Mouse (Mus musculus): ENCODE measurements at regions not wholly inside any gene's neighbourhood (a gene's known extent, or its start where the extent isn't known, plus 50 kb on each side); places are given as distances from the start of the nearest gene placed in this dataset.

GRCm38 (mm10) chr15:62198721-62199120, 1275.9 kb upstream of the A1bg start:
- Histone ChIP-seq H3K27ac (ENCODE audit: insufficient read depth, low read length) (no peak overlapping the region), H3K36me3 (ENCODE audit: control insufficient read depth, insufficient read depth, low read length, poor library complexity, severe bottlenecking) (no peaks in the 10 kb centered on the region; the same call in none of the 2 replicates), H3K4me1 (ENCODE audit: control insufficient read depth, insufficient read depth, low read length) (no peaks in the 10 kb centered on the region), H3K27me3 (ENCODE audit: control insufficient read depth, insufficient read depth, low read length, poor library complexity, severe bottlenecking) (no peaks in the 10 kb centered on the region), H3K9ac (ENCODE audit: low read depth, poor library complexity, severe bottlenecking) (no peak overlapping the region), H3K4me3 (ENCODE audit: low read depth, low read length) (no peak overlapping the region), H3K9me3 (replicated peaks; ENCODE audit: control insufficient read depth, insufficient read depth, low read length, poor library complexity, severe bottlenecking) (no peaks in the 10 kb centered on the region)
- TF ChIP-seq CTCF (IDR thresholded peaks at IDR 0.05; ENCODE audit: low read depth, low read length) = no peak
- no peak for TF ChIP-seq POLR2A (IDR thresholded peaks at IDR 0.05; ENCODE audit: insufficient read depth, low read length)
- no peak for TF ChIP-seq EP300 (IDR thresholded peaks at IDR 0.05; ENCODE audit: insufficient read depth, low read depth, low read length)

DNA sequence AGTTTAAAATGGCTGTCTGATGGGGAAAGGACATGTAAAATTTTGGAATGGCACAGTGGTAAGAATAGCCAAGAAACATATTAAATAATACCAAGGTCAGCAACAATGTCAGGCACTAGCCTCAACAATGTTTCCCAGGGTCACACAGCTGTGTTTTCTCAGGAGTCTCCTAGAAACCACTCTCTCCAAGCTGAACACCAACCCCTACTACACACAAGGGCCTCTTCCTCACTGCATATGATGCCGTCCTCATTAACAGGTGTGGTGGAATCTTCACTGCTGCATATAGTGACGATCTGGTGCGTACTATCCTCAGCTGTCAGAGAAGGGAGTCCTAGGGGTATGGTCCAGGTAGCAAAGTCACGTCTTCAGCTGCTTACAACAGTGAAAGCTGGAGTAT, 1275.4 kb upstream of the A1bg start:
- H3K27me3 ChIP-seq (ENCODE audit: control insufficient read depth, insufficient read depth, low read length, poor library complexity, severe bottlenecking) = no peaks in the 10 kb centered on the region
- H3K36me3 ChIP-seq (ENCODE audit: control insufficient read depth, insufficient read depth, low read length, poor library complexity, severe bottlenecking) = no peaks in the 10 kb centered on the region; the same call in none of the 2 replicates
- no peak overlapping the region for H3K27ac ChIP-seq (ENCODE audit: insufficient read depth, low read length)
- H3K4me3 ChIP-seq (ENCODE audit: low read depth, low read length) = no peak overlapping the region
- no peaks in the 10 kb centered on the region for H3K4me1 ChIP-seq (ENCODE audit: control insufficient read depth, insufficient read depth, low read length)
- TF ChIP-seq POLR2A (IDR thresholded peaks at IDR 0.05; ENCODE audit: insufficient read depth, low read length) = no peak
- no peaks in the 10 kb centered on the region for H3K9me3 ChIP-seq (replicated peaks; ENCODE audit: control insufficient read depth, insufficient read depth, low read length, poor library complexity, severe bottlenecking)
- H3K9ac ChIP-seq (ENCODE audit: low read depth, poor library complexity, severe bottlenecking) = no peak overlapping the region

DNA sequence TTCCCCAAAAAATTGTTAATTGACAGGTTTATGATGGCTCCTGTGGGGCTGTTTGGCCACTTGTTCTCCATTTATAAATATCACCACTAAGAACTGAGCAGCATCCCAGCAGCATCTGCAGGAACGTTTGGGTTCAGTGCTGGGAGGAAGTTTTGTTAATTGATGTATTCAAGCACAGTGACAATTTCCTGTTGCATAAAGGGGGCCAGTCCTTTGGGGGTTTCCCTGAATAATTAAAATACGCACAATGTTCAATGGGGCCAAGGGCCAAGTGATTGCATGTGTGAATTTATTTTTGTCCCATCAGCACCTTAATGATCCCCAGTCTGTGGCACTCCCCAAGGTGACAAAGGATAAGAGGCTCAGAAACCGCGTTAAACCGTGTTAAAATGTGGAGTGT, 1272.6 kb upstream of the A1bg start:
- no peak for TF ChIP-seq EP300 (IDR thresholded peaks at IDR 0.05; ENCODE audit: insufficient read depth, low read depth, low read length)
- TF ChIP-seq POLR2A (IDR thresholded peaks at IDR 0.05; ENCODE audit: insufficient read depth, low read length) = no peak
- no peak for TF ChIP-seq CTCF (IDR thresholded peaks at IDR 0.05; ENCODE audit: low read depth, low read length)
- H3K27me3 ChIP-seq (ENCODE audit: control insufficient read depth, insufficient read depth, low read length, poor library complexity, severe bottlenecking) = no peaks in the 10 kb centered on the region
- H3K9me3 ChIP-seq (replicated peaks; ENCODE audit: control insufficient read depth, insufficient read depth, low read length, poor library complexity, severe bottlenecking) = no peaks in the 10 kb centered on the region
- no peaks in the 10 kb centered on the region for H3K4me1 ChIP-seq (ENCODE audit: control insufficient read depth, insufficient read depth, low read length)
- H3K9ac ChIP-seq (ENCODE audit: low read depth, poor library complexity, severe bottlenecking) = no peak overlapping the region
- H3K4me3 ChIP-seq (ENCODE audit: low read depth, low read length) = no peak overlapping the region
- no peaks in the 10 kb centered on the region; the same call in 1 of the 2 replicates for H3K36me3 ChIP-seq (ENCODE audit: control insufficient read depth, insufficient read depth, low read length, poor library complexity, severe bottlenecking)
- H3K27ac ChIP-seq (ENCODE audit: insufficient read depth, low read length) = no peak overlapping the region

DNA sequence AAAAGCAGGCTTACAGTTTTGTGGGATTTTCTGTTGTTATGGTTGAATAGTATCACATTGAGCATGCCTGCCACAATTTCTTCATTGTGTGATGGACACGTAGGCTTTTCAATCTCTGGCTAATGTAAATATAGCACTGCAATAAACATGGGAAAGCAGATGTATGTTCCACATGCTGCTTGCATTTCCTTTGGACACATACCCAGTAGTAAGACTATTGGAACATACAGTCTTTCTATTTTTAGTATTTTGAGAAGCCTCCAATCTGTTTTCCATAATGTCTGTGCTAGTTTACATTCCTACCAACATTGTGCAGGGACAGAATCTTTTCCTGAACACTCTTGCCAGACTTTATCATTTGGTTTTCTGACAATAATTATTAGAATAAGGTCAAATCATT, 1269.9 kb upstream of the A1bg start:
- peaks cover 7% of the 10 kb centered on the region for H3K36me3 ChIP-seq (ENCODE audit: control insufficient read depth, insufficient read depth, low read length, poor library complexity, severe bottlenecking)
- no peak for TF ChIP-seq POLR2A (IDR thresholded peaks at IDR 0.05; ENCODE audit: insufficient read depth, low read length)
- TF ChIP-seq EP300 (IDR thresholded peaks at IDR 0.05; ENCODE audit: insufficient read depth, low read depth, low read length) = no peak
- TF ChIP-seq CTCF (IDR thresholded peaks at IDR 0.05; ENCODE audit: low read depth, low read length) = no peak
- H3K4me1 ChIP-seq (ENCODE audit: control insufficient read depth, insufficient read depth, low read length) = peaks cover 3% of the 10 kb centered on the region
- H3K27me3 ChIP-seq (ENCODE audit: control insufficient read depth, insufficient read depth, low read length, poor library complexity, severe bottlenecking) = no peaks in the 10 kb centered on the region
- no peak overlapping the region for H3K27ac ChIP-seq (ENCODE audit: insufficient read depth, low read length)
- no peak overlapping the region for H3K4me3 ChIP-seq (ENCODE audit: low read depth, low read length)
- H3K9me3 ChIP-seq (replicated peaks; ENCODE audit: control insufficient read depth, insufficient read depth, low read length, poor library complexity, severe bottlenecking) = no peaks in the 10 kb centered on the region
- no peak overlapping the region for H3K9ac ChIP-seq (ENCODE audit: low read depth, poor library complexity, severe bottlenecking)

GRCm38 (mm10) chr15:62191641-62192040, 1268.8 kb upstream of the A1bg start:
- no peak overlapping the region for H3K27ac ChIP-seq (ENCODE audit: insufficient read depth, low read length)
- H3K27me3 ChIP-seq (ENCODE audit: control insufficient read depth, insufficient read depth, low read length, poor library complexity, severe bottlenecking) = no peaks in the 10 kb centered on the region
- H3K9ac ChIP-seq (ENCODE audit: low read depth, poor library complexity, severe bottlenecking) = no peak overlapping the region
- peaks cover 3% of the 10 kb centered on the region for H3K4me1 ChIP-seq (ENCODE audit: control insufficient read depth, insufficient read depth, low read length)
- H3K36me3 ChIP-seq (ENCODE audit: control insufficient read depth, insufficient read depth, low read length, poor library complexity, severe bottlenecking) = peaks cover 10% of the 10 kb centered on the region
- no peaks in the 10 kb centered on the region for H3K9me3 ChIP-seq (replicated peaks; ENCODE audit: control insufficient read depth, insufficient read depth, low read length, poor library complexity, severe bottlenecking)
- TF ChIP-seq CTCF (IDR thresholded peaks at IDR 0.05; ENCODE audit: low read depth, low read length) = no peak
- no peak for TF ChIP-seq POLR2A (IDR thresholded peaks at IDR 0.05; ENCODE audit: insufficient read depth, low read length)
- TF ChIP-seq EP300 (IDR thresholded peaks at IDR 0.05; ENCODE audit: insufficient read depth, low read depth, low read length) = no peak
- H3K4me3 ChIP-seq (ENCODE audit: low read depth, low read length) = no peak overlapping the region

DNA sequence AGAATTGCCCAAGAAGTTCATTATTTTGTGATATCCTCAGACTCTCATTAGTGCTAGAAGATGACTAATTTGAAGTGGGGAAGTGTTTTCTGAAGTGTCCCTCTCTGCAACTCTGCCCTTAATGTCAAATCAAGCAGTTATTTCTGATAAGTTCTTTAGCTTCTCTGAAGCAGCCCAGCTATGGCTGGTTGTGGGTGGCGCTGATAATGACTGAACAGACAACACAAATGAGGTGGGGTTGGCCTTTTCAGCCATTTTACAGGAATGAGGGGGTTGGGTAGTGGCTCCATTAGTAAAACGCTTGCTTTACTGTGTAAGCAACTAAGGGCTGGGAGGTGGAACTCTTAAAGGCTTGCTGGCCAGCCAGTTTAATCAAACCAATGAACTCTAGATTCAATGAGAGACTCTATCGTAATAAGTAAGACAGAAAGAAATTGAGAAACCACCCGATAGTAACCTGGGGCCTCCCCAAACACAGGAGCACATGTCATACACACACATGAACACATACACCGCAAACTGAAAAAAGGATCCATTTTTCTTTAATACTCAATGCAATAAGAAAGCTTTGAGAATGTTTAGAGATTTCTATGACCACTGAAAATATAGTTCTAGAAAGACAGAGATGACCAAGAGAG, 1268.3 kb upstream of the A1bg start:
- peaks cover 10% of the 10 kb centered on the region for H3K36me3 ChIP-seq (ENCODE audit: control insufficient read depth, insufficient read depth, low read length, poor library complexity, severe bottlenecking)
- H3K4me3 ChIP-seq (ENCODE audit: low read depth, low read length) = no peak overlapping the region
- H3K27ac ChIP-seq (ENCODE audit: insufficient read depth, low read length) = no peak overlapping the region
- H3K9me3 ChIP-seq (replicated peaks; ENCODE audit: control insufficient read depth, insufficient read depth, low read length, poor library complexity, severe bottlenecking) = no peaks in the 10 kb centered on the region
- TF ChIP-seq POLR2A (IDR thresholded peaks at IDR 0.05; ENCODE audit: insufficient read depth, low read length) (no peak), CTCF (IDR thresholded peaks at IDR 0.05; ENCODE audit: low read depth, low read length) (no peak), EP300 (IDR thresholded peaks at IDR 0.05; ENCODE audit: insufficient read depth, low read depth, low read length) (no peak)
- no peak overlapping the region for H3K9ac ChIP-seq (ENCODE audit: low read depth, poor library complexity, severe bottlenecking)
- H3K4me1 ChIP-seq (ENCODE audit: control insufficient read depth, insufficient read depth, low read length) = peaks cover 3% of the 10 kb centered on the region
- H3K27me3 ChIP-seq (ENCODE audit: control insufficient read depth, insufficient read depth, low read length, poor library complexity, severe bottlenecking) = no peaks in the 10 kb centered on the region
